Mouse (Mus musculus) spleen, postnatal 36 days (tissue): ENCODE measurements at regions not wholly inside any gene's neighbourhood (a gene's known extent, or its start where the extent isn't known, plus 50 kb on each side); places are given as distances from the start of the nearest gene placed in this dataset.
A peak's percentile ranks its signal among the peaks of the same experiment; 100 is the strongest.

Experiments used
- DNase-seq, 2 experiments: peaks; one replicate each; pipeline ENCODE4 v3.0.0; 2022; ENCODE audit warnings: low spot score in 2 of 2, mixed read lengths in 1 of 2

DNA sequence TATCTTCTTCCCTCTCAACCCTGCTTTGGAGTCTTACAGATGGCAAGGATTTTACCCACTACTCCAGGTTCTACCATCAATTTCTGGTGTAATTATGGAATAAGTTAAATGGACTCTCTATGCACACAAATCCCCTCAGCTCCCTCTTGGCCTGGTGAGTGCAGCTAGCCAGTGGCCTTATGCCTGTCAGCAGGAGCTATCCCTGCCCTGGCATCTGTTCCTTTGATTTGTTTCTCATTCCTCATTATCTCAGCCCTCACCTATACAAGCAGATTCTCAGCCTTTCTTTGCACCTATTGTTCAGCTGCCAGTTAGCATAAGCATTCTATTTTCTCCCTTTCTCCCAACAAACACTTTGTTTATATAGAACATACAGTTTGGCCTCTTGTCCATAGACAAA lies 150.3 kb downstream of the Rnf152 start:
- no peak for DNase-seq

- peak in 1 of 2 experiments; percentile 2 for DNase-seq
Measured at GRCm38 (mm10) chr1:105199305-105199704, 157.2 kb downstream of the Rnf152 start.

DNA sequence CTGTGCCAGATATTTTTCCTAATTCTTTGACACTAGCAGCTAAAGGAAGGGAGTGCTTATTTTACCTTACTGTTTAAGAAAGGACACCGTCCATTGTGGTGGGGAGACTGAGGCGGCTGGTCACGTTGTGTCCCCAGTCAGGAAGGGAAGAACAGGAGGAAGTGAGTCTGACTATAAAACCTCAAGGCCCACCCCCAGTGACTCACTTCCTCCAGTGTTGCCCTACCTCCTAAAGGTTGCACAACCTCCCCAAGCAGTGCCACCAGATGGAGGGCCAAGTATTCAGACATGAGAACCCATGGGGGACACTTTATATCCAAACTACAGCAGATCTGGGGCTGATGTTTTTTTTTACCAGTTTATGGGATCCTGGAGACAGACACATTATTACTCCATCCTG lies 165.4 kb downstream of the Rnf152 start:
- no peak for DNase-seq

- no peak for DNase-seq
Measured at GRCm38 (mm10) chr1:105188920-105189266, 167.6 kb downstream of the Rnf152 start.

DNA sequence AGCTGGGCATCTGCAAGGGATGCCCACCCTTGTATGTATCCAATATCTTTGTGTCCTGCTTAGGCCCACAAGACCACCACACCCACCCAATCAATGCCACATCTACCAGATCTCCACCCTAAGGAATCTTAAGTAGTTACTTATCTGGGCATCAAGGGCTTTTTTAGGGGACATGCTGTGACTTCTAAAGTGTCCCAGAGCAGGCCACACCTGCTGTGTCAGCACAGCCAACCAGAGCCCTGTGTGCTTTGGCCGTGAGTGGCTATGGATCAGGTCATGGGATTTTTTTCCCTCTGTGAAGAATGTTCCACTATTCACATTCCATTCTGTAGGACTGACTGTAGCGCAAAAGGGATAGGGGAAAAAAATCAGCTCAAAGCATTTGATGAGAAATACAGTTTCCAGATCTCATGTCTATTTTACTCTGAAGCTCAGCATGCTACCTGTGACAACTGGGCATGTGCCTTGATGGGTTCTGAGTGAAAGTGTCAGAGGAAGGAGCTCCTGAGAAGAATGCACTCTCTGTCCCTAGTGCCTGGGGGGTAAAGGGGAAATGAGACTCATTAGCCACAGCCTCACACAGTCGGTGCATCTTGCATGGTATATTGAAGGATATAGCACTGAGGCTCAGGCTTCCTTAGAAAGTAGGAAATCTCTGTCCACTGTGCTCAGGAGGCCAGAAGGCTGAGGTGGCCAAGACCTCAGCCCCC lies 168.1 kb downstream of the Rnf152 start:
- no peak for DNase-seq

GRCm38 (mm10) chr1:105184470-105184869 lies 172.0 kb downstream of the Rnf152 start:
- no peak for DNase-seq

DNA sequence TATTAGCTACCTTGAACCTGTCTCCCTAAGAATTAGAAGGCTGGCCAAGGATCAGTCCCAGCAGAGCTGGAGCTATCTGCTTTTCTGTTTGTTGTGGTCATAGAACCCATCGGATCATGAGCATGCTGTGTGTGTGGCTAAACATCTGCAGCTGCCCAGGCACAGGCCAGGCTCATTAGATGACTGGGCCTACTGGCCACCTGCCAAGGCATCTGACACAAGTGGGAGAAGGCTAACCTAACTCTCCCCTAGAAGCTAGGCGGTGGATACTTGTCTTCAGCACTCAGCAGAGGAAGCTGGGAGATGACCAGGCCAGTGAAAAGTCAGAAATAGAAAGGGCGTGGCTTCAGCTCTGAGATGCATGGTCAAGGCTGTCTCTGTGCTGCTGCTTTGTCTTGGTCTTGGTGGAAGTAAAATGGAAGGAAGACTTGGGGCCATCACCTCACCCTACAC lies 177.1 kb downstream of the Rnf152 start:
- no peak for DNase-seq

DNA sequence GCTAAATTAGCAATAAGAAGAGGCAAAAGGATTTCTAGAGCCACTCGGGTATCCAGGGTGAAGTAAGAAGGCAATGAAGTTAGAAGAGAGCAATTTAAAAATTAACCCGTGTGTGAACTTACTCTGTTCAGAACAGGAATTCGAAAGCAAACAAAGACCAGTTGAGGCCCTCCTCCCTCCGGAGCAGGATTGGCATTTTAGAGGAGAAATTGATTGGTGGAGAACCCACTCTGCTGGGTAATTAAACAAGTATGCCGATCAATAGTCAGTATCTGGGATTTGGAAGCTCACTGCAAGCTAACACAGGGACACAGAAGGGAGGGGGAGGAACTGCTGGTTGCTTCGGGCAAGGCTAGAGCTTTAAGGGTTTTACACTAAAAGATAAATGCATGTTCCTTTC lies 177.7 kb downstream of the Rnf152 start:
- DNase-seq: no peak

DNA sequence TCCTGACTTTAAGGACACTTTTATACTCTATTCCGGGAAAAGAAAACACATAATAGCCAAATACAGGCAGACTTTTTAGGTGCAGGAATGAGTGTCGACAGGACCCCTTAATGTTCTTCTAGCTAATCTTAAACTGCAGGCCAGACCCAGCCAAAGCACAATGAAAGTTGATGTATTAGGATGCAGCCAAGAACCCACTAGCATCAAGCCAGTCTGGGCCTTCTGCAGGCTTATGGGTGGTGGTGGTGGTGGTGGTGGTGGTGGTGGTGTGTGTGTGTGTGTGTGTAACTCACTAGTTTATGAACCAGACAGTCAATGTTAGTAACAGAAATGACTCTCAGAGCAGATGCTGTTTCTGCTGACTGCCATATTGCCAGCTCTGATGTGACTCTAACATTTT lies 178.6 kb downstream of the Rnf152 start:
- no peak for DNase-seq

DNA sequence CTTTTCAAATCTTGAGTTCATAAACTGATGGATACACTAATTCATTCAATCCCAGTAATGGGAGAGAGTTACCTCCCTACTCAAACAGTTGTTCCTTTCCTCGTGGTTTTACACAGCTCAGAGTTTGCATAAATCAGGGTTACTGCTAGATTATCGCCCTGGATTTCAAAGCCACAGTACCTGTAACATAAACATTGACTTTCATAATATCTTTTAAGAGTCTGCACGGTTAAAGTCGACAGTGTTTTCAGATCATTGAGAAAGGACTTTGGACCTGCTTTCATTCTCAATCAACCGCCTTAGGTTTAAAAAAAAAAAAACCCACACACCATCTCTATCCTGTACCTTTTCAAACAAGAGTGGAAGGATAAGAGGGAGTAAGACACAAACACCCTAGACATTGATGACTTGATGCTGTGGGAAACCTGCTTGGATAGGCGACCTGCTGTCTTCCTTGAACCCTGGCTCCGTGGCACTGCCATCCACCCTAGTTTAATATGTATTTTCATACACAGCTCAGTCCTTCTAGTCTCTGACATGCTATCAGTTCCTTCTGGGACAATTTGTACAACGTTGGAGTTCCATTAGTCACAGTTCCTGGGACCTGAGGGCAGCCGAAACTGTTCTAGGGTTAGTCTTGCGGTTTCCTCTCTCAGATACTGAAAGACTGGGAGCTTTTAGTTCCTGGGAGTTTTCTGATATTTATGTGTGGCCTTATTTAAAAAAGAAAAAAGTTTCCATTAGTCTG lies 179.3 kb downstream of the Rnf152 start:
- no peak for DNase-seq

GRCm38 (mm10) chr1:105170979-105171378 lies 185.5 kb downstream of the Rnf152 start:
- DNase-seq: peak; percentile 4 to 23

DNA sequence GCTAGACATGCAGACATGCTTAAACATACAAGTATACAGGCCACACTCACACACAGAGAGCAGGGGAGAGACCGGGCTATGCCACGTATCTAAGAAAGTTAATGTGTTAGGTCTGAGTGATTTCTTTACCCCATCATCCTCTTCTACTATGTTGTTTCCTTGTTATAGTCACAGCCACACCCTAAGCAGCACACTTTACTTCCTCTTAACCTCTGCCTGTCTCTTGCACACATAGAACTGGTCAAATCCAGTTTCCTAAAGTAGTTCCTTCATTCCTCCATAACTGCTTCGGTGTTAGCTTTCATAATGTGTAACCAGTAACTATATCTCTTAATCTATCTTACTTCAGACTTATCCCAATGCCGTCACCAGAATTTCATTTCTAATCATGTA lies 186.4 kb downstream of the Rnf152 start:
- DNase-seq: peak; percentile 1 to 14

DNA sequence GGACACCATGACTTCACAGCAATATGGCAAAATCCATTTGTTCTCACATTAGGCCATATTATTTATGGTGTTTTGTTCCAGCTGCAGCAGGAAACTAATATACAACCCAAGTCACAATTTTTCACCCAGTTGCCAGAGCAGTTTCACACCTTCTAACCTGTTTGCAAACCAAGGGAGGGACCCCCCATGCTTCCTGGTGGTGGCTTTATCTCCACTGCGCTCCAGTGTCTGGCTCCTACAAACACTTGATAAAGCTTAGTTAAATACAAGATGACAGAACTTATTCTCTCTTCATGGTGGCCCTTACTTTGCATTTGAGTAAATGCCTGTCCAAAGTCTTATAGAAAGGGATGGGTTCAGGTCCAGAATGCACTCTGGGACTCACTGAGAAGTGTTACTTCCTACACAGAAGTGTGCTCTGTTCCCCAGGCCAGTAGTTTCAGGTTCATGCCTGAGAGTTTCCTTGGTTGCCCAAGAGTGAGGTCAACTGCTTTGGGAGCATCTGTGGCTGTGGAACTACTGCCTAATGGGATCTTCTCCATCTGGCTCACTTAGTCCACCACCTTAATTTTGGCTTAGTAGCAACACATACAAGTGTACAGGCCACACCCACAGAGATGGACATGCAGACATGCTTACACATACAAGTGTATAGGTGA lies 186.9 kb downstream of the Rnf152 start:
- peak in 1 of 2 experiments; percentile 1 for DNase-seq

- no peak for DNase-seq
Measured at GRCm38 (mm10) chr1:105168808-105169207, 187.7 kb downstream of the Rnf152 start.

GRCm38 (mm10) chr1:105157459-105158124 lies 198.9 kb downstream of the Rnf152 start:
- DNase-seq: no peak

DNA sequence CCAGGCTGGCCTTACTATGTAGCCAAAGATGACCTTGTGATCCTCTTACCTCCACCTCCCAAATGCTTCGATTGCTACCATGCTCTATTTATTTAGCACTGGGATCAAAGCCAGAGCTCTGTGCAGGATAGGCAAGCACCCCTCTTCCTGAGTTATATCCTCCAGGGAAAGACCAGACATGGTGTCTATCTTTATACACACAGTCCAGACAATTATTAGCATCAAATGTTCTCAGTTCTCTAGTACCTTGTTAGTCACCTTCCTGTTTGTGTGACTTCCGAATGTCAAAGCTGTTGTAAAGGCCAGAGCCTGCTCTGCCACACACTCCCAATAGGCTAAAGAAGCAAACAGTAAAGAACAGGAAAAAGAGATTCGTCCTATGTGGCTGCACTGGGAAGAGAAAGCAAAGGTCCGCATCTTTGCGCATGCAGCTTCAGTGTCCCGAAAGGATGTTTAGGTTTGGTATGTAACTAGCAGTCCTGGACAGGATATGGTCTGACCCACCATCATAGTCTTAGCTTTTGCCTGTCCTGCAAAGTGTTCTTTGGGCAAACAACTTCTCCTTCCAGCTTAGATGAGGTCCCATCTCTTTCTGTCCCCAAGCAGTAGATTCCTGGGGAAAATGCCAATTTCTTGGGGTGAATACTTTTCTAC lies 204.2 kb downstream of the Rnf152 start:
- no peak for DNase-seq

DNA sequence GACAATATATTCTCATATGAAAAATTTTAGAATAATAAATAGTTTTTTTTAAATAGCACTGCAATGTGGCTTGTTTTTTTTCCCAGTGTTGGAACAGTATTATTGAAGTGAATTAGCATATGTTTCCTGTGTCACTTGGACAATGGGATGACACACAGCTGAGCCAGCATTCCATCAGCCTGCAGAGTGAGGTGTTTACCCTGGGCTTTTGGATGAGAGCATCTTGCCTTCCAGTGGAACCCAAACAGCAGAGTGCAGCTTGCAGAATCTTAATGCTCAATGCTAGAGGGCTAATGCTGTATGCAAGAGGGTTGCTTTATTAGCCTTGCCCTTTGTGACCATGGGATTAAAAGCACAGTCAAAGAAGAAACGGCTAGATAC lies 205.1 kb downstream of the Rnf152 start:
- DNase-seq: no peak

GRCm38 (mm10) chr1:105150624-105151465 lies 205.7 kb downstream of the Rnf152 start:
- DNase-seq: no peak

- DNase-seq: no peak
Measured at GRCm38 (mm10) chr1:105148792-105149191, 207.7 kb downstream of the Rnf152 start.

- DNase-seq: no peak
Measured at GRCm38 (mm10) chr1:105148048-105148447, 208.5 kb downstream of the Rnf152 start.

DNA sequence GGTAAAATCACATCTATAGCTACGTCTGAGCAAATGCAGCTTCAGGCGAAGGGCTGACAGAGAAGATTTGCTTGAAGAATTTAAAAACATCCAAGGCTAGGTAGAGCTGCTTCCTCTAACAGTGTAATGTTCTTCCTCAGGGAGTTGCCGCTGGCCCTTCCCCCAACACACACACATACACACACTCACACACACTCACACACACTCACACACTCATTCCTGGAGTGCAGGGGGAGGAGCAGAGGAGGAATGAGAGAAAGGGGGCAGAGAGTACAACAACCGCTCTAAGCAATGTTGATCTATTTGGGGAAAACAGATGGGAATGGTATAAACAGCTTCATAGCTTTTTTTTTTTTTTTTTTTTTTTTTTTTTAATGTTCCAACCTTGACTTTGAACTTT lies 232.6 kb downstream of the Rnf152 start:
- DNase-seq: no peak
